Mouse (Mus musculus) embryonic fibroblast, embryonic 13.5 days (primary cell): ENCODE measurements around the gene Atrnl1.

Source experiments
- CTCF ChIP-seq: IDR thresholded peaks from 2 replicates; pipeline ENCODE4 v1.5.1; 2011; ENCODE audit warnings: mild to moderate bottlenecking, control low read depth, low read length, moderate library complexity, borderline replicate concordance; ENCODE audit not compliant: insufficient read depth
- POLR2A ChIP-seq: IDR thresholded peaks from 2 replicates; pipeline ENCODE4 v1.6.1; 2011; ENCODE audit warnings: low read depth, mild to moderate bottlenecking, control low read depth, low read length, moderate library complexity

DNA sequence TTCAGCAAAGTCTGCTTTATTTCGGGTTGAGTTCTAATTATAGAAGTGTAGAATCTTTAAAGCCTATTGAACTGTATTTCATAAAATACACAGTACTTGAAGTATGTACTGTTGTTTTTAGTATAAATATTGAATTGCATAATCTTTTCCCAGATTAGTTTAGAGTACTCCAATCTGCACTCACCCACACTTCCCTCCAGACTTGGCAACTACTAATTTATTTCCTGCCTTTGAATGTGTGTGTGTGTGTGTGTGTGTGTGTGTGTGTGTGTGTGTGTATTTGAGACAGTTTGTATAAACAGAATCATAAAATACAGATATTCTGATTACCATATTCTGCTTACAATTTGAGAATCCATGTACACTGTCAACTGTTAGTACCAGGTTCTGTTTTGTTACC is 328.3 kb downstream of the Atrnl1 start:
- no peak for TF ChIP-seq CTCF
- TF ChIP-seq POLR2A = no peak
